Mouse (Mus musculus) lung, adult 2 months (tissue): ENCODE data around the gene Gm10273.

Source experiments
- CTCF ChIP-seq: fragments of 200-500 bp; IDR thresholded peaks from 2 replicates; pipeline ENCODE4 v1.5.1; 2011; ENCODE audit warnings: mild to moderate bottlenecking, low read length, control low read depth; ENCODE audit not compliant: insufficient read depth
- POLR2A ChIP-seq: fragments of 200-500 bp; IDR thresholded peaks from 2 replicates; pipeline ENCODE4 v1.6.1; 2011; ENCODE audit warnings: low read depth, mild to moderate bottlenecking, control low read depth, low read length, borderline replicate concordance; ENCODE audit errors: extremely low read depth

- TF ChIP-seq CTCF (no peak), POLR2A (no peak)
Observed at GRCm38 (mm10) chr10:59419516-59419915, 24.1 kb downstream of the Gm10273 start.
